Mouse (Mus musculus): ENCODE data around the gene Llgl2.

Llgl2 gene

GRCm38 (mm10) chr11:115823774-115824740, at the start of gene Llgl2:
Llgl2 (plus strand) TSS chr11:115824049.
- DNase-seq (ENCODE audit: low spot score): peak; percentile 90

GRCm38 (mm10) chr11:115774653-115775052, 49.2 kb upstream of the Llgl2 start:
- DNase-seq (ENCODE audit: low spot score): no peak

GRCm38 (mm10) chr11:115775821-115776665, 47.8 kb upstream of the Llgl2 start:
- DNase-seq (ENCODE audit: low spot score): peak; percentile 65

- no peak for DNase-seq (ENCODE audit: low spot score)
Measured at GRCm38 (mm10) chr11:115776954-115777353, 46.9 kb upstream of the Llgl2 start.

GRCm38 (mm10) chr11:115777487-115778335, 46.1 kb upstream of the Llgl2 start:
- DNase-seq (ENCODE audit: low spot score): peak; percentile 32

GRCm38 (mm10) chr11:115779038-115779571, 44.7 kb upstream of the Llgl2 start:
- DNase-seq (ENCODE audit: low spot score): peak; percentile 65

- DNase-seq (ENCODE audit: low spot score): peak; percentile 43
Measured at GRCm38 (mm10) chr11:115780141-115781070, 43.4 kb upstream of the Llgl2 start.

GRCm38 (mm10) chr11:115786473-115786872, 37.4 kb upstream of the Llgl2 start:
- no peak for DNase-seq (ENCODE audit: low spot score)

- DNase-seq (ENCODE audit: low spot score): no peak
Measured at GRCm38 (mm10) chr11:115789787-115790186, 34.1 kb upstream of the Llgl2 start.

- no peak for DNase-seq (ENCODE audit: low spot score)
Measured at GRCm38 (mm10) chr11:115791919-115792318, 31.9 kb upstream of the Llgl2 start.

GRCm38 (mm10) chr11:115792353-115792752, 31.5 kb upstream of the Llgl2 start:
- DNase-seq (ENCODE audit: low spot score): no peak

GRCm38 (mm10) chr11:115796898-115797297, 27.0 kb upstream of the Llgl2 start:
- no peak for DNase-seq (ENCODE audit: low spot score)

- DNase-seq (ENCODE audit: low spot score): no peak
Measured at GRCm38 (mm10) chr11:115797665-115798064, 26.2 kb upstream of the Llgl2 start.

GRCm38 (mm10) chr11:115800981-115801380, 22.9 kb upstream of the Llgl2 start:
- DNase-seq (ENCODE audit: low spot score): no peak

GRCm38 (mm10) chr11:115803072-115803709, 20.7 kb upstream of the Llgl2 start:
- no peak for DNase-seq (ENCODE audit: low spot score)

- no peak for DNase-seq (ENCODE audit: low spot score)
Measured at GRCm38 (mm10) chr11:115805005-115805404, 18.8 kb upstream of the Llgl2 start.

GRCm38 (mm10) chr11:115806154-115806553, 17.7 kb upstream of the Llgl2 start:
- no peak for DNase-seq (ENCODE audit: low spot score)

- no peak for DNase-seq (ENCODE audit: low spot score)
Measured at GRCm38 (mm10) chr11:115807306-115807705, 16.5 kb upstream of the Llgl2 start.

GRCm38 (mm10) chr11:115807971-115808370, 15.9 kb upstream of the Llgl2 start:
- DNase-seq (ENCODE audit: low spot score): no peak

Measured in MN1 (cell line).